Mouse (Mus musculus): ENCODE data around the gene Noto. TPM values are rescaled to one million over a fixed set of nuclear protein-coding genes. Genes with fewer than 3 reads are reported as not detected.

Gene Noto
- total and polyA plus RNA-seq, 2 experiments: not detected

GRCm38 (mm10) chr6:85433865-85434264, 10.2 kb downstream of the Noto start:
- no peak for TF ChIP-seq POLR2A (IDR thresholded peaks at IDR 0.05; ENCODE audit: extremely low read depth, insufficient read depth, low read length)
- no peak for TF ChIP-seq CTCF (IDR thresholded peaks at IDR 0.05; ENCODE audit: low read depth, low read length)
- Histone ChIP-seq H3K27ac (replicated peaks; ENCODE audit: insufficient read depth, low read depth, low read length) (no peak overlapping the region), H3K4me3 (ENCODE audit: insufficient read depth, low read depth, low read length) (no peak overlapping the region), H3K27me3 (ENCODE audit: control insufficient read depth, insufficient read depth, low read length) (no peaks in the 10 kb centered on the region), H3K79me2 (ENCODE audit: control insufficient read depth, insufficient read depth, low read length) (peaks cover 5% of the 10 kb centered on the region; the same call in 1 of the 2 replicates), H3K36me3 (ENCODE audit: control insufficient read depth, insufficient read depth, low read length) (no peaks in the 10 kb centered on the region), H3K4me1 (ENCODE audit: control insufficient read depth, insufficient read depth, low read length) (peaks cover 5% of the 10 kb centered on the region; the same call in 1 of the 2 replicates), H3K9ac (ENCODE audit: low read depth, low read length) (no peak overlapping the region)
- 77% methylated on average over 5 of the region's 5 CpGs for WGBS
- peak; percentile 22 for DNase-seq (ENCODE audit: extremely low read depth, low read depth, low spot score)

GRCm38 (mm10) chr6:85436204-85436603, 12.5 kb downstream of the Noto start:
- peaks cover 5% of the 10 kb centered on the region; the same call in 1 of the 2 replicates for H3K4me1 ChIP-seq (ENCODE audit: control insufficient read depth, insufficient read depth, low read length)
- H3K79me2 ChIP-seq (ENCODE audit: control insufficient read depth, insufficient read depth, low read length): peaks cover 5% of the 10 kb centered on the region; the same call in 1 of the 2 replicates
- no peak for DNase-seq (ENCODE audit: extremely low read depth, low read depth, low spot score)
- no peak overlapping the region for H3K9ac ChIP-seq (ENCODE audit: low read depth, low read length)
- H3K4me3 ChIP-seq (ENCODE audit: insufficient read depth, low read depth, low read length): no peak overlapping the region
- no peak overlapping the region for H3K27ac ChIP-seq (replicated peaks; ENCODE audit: insufficient read depth, low read depth, low read length)
- H3K36me3 ChIP-seq (ENCODE audit: control insufficient read depth, insufficient read depth, low read length): 0 out of 2 replicates have a peak, but pooled peaks cover 2% of the 10 kb centered on the region
- 74% methylated on average over 1 of the region's 1 CpGs for WGBS
- no peak for TF ChIP-seq CTCF (IDR thresholded peaks at IDR 0.05; ENCODE audit: low read depth, low read length)
- no peak for TF ChIP-seq POLR2A (IDR thresholded peaks at IDR 0.05; ENCODE audit: extremely low read depth, insufficient read depth, low read length)
- H3K27me3 ChIP-seq (ENCODE audit: control insufficient read depth, insufficient read depth, low read length): no peaks in the 10 kb centered on the region

- 85% methylated on average over 6 of the region's 6 CpGs for WGBS
- no peak for DNase-seq (ENCODE audit: extremely low read depth, low read depth, low spot score)
- Histone ChIP-seq H3K36me3 (ENCODE audit: control insufficient read depth, insufficient read depth, low read length) (0 out of 2 replicates have a peak, but pooled peaks cover 2% of the 10 kb centered on the region), H3K27me3 (ENCODE audit: control insufficient read depth, insufficient read depth, low read length) (no peaks in the 10 kb centered on the region), H3K79me2 (ENCODE audit: control insufficient read depth, insufficient read depth, low read length) (peaks cover 5% of the 10 kb centered on the region; the same call in 1 of the 2 replicates), H3K27ac (replicated peaks; ENCODE audit: insufficient read depth, low read depth, low read length) (no peak overlapping the region), H3K9ac (ENCODE audit: low read depth, low read length) (no peak overlapping the region), H3K4me1 (ENCODE audit: control insufficient read depth, insufficient read depth, low read length) (peaks cover 3% of the 10 kb centered on the region; the same call in 1 of the 2 replicates), H3K4me3 (ENCODE audit: insufficient read depth, low read depth, low read length) (no peak overlapping the region)
- no peak for TF ChIP-seq CTCF (IDR thresholded peaks at IDR 0.05; ENCODE audit: low read depth, low read length)
- no peak for TF ChIP-seq POLR2A (IDR thresholded peaks at IDR 0.05; ENCODE audit: extremely low read depth, insufficient read depth, low read length)
Observed at GRCm38 (mm10) chr6:85436631-85437030, 12.9 kb downstream of the Noto start.

GRCm38 (mm10) chr6:85441142-85441541, 17.5 kb downstream of the Noto start:
- Histone ChIP-seq H3K79me2 (ENCODE audit: control insufficient read depth, insufficient read depth, low read length) (no peaks in the 10 kb centered on the region; the same call in 1 of the 2 replicates), H3K4me3 (ENCODE audit: insufficient read depth, low read depth, low read length) (no peak overlapping the region), H3K9ac (ENCODE audit: low read depth, low read length) (no peak overlapping the region), H3K4me1 (ENCODE audit: control insufficient read depth, insufficient read depth, low read length) (no peaks in the 10 kb centered on the region), H3K27me3 (ENCODE audit: control insufficient read depth, insufficient read depth, low read length) (no peaks in the 10 kb centered on the region), H3K36me3 (ENCODE audit: control insufficient read depth, insufficient read depth, low read length) (peaks cover 2% of the 10 kb centered on the region; the same call in 1 of the 2 replicates), H3K27ac (replicated peaks; ENCODE audit: insufficient read depth, low read depth, low read length) (no peak overlapping the region)
- TF ChIP-seq CTCF (IDR thresholded peaks at IDR 0.05; ENCODE audit: low read depth, low read length): no peak
- no peak for TF ChIP-seq POLR2A (IDR thresholded peaks at IDR 0.05; ENCODE audit: extremely low read depth, insufficient read depth, low read length)
- no peak for DNase-seq (ENCODE audit: extremely low read depth, low read depth, low spot score)
- WGBS: over 99% methylated on average over 4 of the region's 4 CpGs

- Histone ChIP-seq H3K79me2 (ENCODE audit: control insufficient read depth, insufficient read depth, low read length) (no peaks in the 10 kb centered on the region; the same call in 1 of the 2 replicates), H3K4me1 (ENCODE audit: control insufficient read depth, insufficient read depth, low read length) (no peaks in the 10 kb centered on the region), H3K4me3 (ENCODE audit: insufficient read depth, low read depth, low read length) (no peak overlapping the region), H3K9ac (ENCODE audit: low read depth, low read length) (no peak overlapping the region), H3K36me3 (ENCODE audit: control insufficient read depth, insufficient read depth, low read length) (peaks cover 2% of the 10 kb centered on the region; the same call in 1 of the 2 replicates), H3K27me3 (ENCODE audit: control insufficient read depth, insufficient read depth, low read length) (no peaks in the 10 kb centered on the region), H3K27ac (replicated peaks; ENCODE audit: insufficient read depth, low read depth, low read length) (no peak overlapping the region)
- DNase-seq (ENCODE audit: extremely low read depth, low read depth, low spot score): no peak
- no peak for TF ChIP-seq CTCF (IDR thresholded peaks at IDR 0.05; ENCODE audit: low read depth, low read length)
- TF ChIP-seq POLR2A (IDR thresholded peaks at IDR 0.05; ENCODE audit: extremely low read depth, insufficient read depth, low read length): no peak
- WGBS: 58% methylated on average over 3 of the region's 3 CpGs
Observed at GRCm38 (mm10) chr6:85443488-85444233, 20.0 kb downstream of the Noto start.
